Mouse (Mus musculus): ENCODE data around the gene Ndufa4. TPM values are rescaled to one million over a fixed set of nuclear protein-coding genes. Genes with fewer than 3 reads are reported as not detected.

Ndufa4 gene
- total RNA-seq (2014; rRNA removed) = 864 and 882 TPM in 2 replicates
- 823 and 907 TPM in 2 replicates for polyA plus RNA-seq (2012; rRNA removed)

DNA sequence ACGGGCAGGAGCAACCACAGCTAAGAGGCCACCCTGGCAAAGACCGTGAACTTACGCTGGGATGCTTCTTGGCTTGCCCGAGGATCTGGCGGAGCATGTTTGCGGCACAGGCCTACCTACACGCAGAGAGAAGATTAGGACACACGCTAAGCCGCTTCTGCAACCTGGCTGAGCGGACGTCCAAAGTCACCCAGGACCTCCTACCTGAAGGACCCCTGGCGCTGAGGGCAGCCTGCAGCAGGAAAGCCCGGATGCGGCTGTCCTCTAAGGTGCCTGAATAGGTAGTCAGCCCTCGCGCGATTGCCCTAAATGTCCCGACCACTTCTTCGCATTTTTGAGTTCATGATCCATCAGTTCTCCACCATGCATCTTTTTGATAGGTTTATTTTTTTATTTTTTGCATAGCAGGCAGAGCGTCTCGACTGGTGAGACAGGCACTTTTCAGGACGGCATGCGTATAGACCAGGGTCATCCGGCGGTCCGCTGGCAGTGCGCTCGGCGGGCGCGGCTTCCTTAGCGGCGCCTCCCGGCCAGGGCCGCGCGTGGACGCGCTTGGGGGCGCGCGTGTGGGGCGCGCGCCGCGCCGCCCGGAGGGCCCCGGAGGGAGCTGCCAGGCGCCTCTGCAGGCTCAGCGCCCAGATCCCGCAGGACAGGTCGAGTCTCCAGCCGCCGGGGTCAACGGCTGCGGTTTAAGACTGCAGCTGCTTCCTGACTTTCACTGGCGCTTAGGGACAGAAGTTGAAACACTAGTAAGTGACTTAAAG, at the start of gene Ndufa4, which contains the start of gene Phf14:
Gene Ndufa4, minus strand, starts transcription at position 229 of the 764 bp plus-strand sequence.
Gene Phf14, plus strand, starts transcription at position 541 of the 764 bp plus-strand sequence.
- peak; percentile 97 for TF ChIP-seq POLR2A (IDR thresholded peaks at IDR 0.05; ENCODE audit: extremely low read depth, insufficient read depth, low read length)
- TF ChIP-seq CTCF (IDR thresholded peaks at IDR 0.05; ENCODE audit: low read depth, low read length) = no peak
- 1% methylated on average over 59 of the region's 59 CpGs for WGBS
- Histone ChIP-seq H3K9ac (ENCODE audit: low read depth, low read length) (peak within 1 kb of the TSS; percentile 95), H3K79me2 (ENCODE audit: control insufficient read depth, insufficient read depth, low read length) (peaks cover 14% of the 10 kb centered on the region; the same call in 1 of the 2 replicates), H3K4me3 (ENCODE audit: insufficient read depth, low read depth, low read length) (peak within 1 kb of the TSS; percentile 94), H3K27ac (replicated peaks; ENCODE audit: insufficient read depth, low read depth, low read length) (peak within 1 kb of the TSS; percentile 87), H3K36me3 (ENCODE audit: control insufficient read depth, insufficient read depth, low read length) (peaks cover 18% of the 10 kb centered on the region), H3K4me1 (ENCODE audit: control insufficient read depth, insufficient read depth, low read length) (peaks cover 23% of the 10 kb centered on the region; the same call in 1 of the 2 replicates), H3K27me3 (ENCODE audit: control insufficient read depth, insufficient read depth, low read length) (no peaks in the 10 kb centered on the region)
- DNase-seq (ENCODE audit: extremely low read depth, low read depth, low spot score) = peak; percentile 90

DNA sequence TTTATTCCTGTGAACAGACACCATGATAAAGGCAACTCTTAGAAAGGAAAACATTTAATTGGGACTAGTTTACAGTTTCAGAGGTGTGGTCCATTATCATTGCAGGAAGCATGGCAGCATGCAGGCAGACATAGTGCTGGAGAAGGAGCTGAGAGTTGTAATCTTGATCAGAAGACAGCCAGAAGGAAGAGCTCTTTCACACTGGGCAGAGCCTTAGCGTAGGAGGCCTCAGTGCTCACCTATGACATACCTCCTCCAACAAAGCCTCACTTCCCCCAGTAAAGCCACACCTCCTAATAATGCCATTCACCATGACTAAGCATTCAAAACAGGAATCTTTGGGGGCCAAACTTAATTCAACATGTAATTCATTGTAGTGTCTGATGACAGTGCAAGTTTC, 40.8 kb upstream of the Ndufa4 start:
- no peak for DNase-seq (ENCODE audit: extremely low read depth, low read depth, low spot score)
- H3K9ac ChIP-seq (ENCODE audit: low read depth, low read length) = no peak overlapping the region
- 94% methylated on average over 1 of the region's 1 CpGs for WGBS
- TF ChIP-seq POLR2A (IDR thresholded peaks at IDR 0.05; ENCODE audit: extremely low read depth, insufficient read depth, low read length) (no peak), CTCF (IDR thresholded peaks at IDR 0.05; ENCODE audit: low read depth, low read length) (no peak)
- no peaks in the 10 kb centered on the region; the same call in 1 of the 2 replicates for H3K4me1 ChIP-seq (ENCODE audit: control insufficient read depth, insufficient read depth, low read length)
- peaks cover 13% of the 10 kb centered on the region for H3K36me3 ChIP-seq (ENCODE audit: control insufficient read depth, insufficient read depth, low read length)
- H3K79me2 ChIP-seq (ENCODE audit: control insufficient read depth, insufficient read depth, low read length) = peaks cover 10% of the 10 kb centered on the region; the same call in 1 of the 2 replicates
- H3K27ac ChIP-seq (replicated peaks; ENCODE audit: insufficient read depth, low read depth, low read length) = no peak overlapping the region
- H3K4me3 ChIP-seq (ENCODE audit: insufficient read depth, low read depth, low read length) = no peak overlapping the region
- no peaks in the 10 kb centered on the region for H3K27me3 ChIP-seq (ENCODE audit: control insufficient read depth, insufficient read depth, low read length)

DNA sequence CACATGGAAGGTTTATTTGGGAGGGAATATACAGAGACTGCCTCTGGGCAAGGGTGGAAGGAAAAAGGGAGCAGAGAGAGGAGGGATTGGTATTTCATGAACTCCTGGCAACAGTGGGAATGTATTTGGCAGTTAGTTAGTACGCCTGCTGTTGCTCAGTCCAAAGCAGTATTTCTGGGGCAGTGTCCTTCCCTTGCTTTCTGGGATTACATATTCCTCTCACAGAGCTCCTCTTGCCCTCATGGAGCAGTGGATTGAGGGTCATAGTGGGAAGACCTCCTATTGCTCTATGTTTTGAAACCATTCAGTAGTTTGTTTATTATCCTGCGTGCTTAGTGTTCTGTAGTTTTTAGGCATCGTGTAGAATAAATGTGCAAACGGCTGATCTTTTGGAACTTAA, 34.8 kb upstream of the Ndufa4 start:
- Histone ChIP-seq H3K36me3 (ENCODE audit: control insufficient read depth, insufficient read depth, low read length) (peaks cover 14% of the 10 kb centered on the region), H3K9ac (ENCODE audit: low read depth, low read length) (no peak overlapping the region), H3K4me1 (ENCODE audit: control insufficient read depth, insufficient read depth, low read length) (no peaks in the 10 kb centered on the region), H3K27ac (replicated peaks; ENCODE audit: insufficient read depth, low read depth, low read length) (no peak overlapping the region), H3K27me3 (ENCODE audit: control insufficient read depth, insufficient read depth, low read length) (no peaks in the 10 kb centered on the region), H3K4me3 (ENCODE audit: insufficient read depth, low read depth, low read length) (no peak overlapping the region), H3K79me2 (ENCODE audit: control insufficient read depth, insufficient read depth, low read length) (peaks cover 7% of the 10 kb centered on the region)
- 94% methylated on average over 4 of the region's 4 CpGs for WGBS
- no peak for DNase-seq (ENCODE audit: extremely low read depth, low read depth, low spot score)
- TF ChIP-seq CTCF (IDR thresholded peaks at IDR 0.05; ENCODE audit: low read depth, low read length) (no peak), POLR2A (IDR thresholded peaks at IDR 0.05; ENCODE audit: extremely low read depth, insufficient read depth, low read length) (no peak)

DNA sequence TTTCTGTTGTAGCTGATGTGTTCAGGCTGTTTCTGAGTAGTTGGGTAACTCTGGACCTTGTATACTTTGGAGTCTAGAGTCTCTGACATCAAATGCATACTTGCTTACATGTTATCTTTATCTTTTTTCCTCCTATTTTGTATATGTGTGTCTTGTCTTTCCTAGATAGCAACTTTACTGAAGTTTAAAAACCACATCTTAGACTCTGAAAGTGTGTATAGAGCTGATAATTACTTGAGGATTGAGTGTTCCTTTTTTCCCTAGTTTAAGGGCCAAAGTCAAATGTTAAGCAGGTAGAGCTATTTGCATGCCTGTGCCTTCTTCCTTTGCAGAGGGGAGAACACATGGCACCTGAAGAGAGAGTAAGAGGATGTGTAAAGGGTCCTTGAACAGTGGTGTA, 33.6 kb upstream of the Ndufa4 start:
- TF ChIP-seq CTCF (IDR thresholded peaks at IDR 0.05; ENCODE audit: low read depth, low read length) (no peak), POLR2A (IDR thresholded peaks at IDR 0.05; ENCODE audit: extremely low read depth, insufficient read depth, low read length) (no peak)
- Histone ChIP-seq H3K36me3 (ENCODE audit: control insufficient read depth, insufficient read depth, low read length) (peaks cover 14% of the 10 kb centered on the region), H3K9ac (ENCODE audit: low read depth, low read length) (no peak overlapping the region), H3K4me1 (ENCODE audit: control insufficient read depth, insufficient read depth, low read length) (no peaks in the 10 kb centered on the region), H3K27me3 (ENCODE audit: control insufficient read depth, insufficient read depth, low read length) (no peaks in the 10 kb centered on the region), H3K27ac (replicated peaks; ENCODE audit: insufficient read depth, low read depth, low read length) (no peak overlapping the region), H3K4me3 (ENCODE audit: insufficient read depth, low read depth, low read length) (no peak overlapping the region), H3K79me2 (ENCODE audit: control insufficient read depth, insufficient read depth, low read length) (peaks cover 7% of the 10 kb centered on the region)
- DNase-seq (ENCODE audit: extremely low read depth, low read depth, low spot score) = no peak

DNA sequence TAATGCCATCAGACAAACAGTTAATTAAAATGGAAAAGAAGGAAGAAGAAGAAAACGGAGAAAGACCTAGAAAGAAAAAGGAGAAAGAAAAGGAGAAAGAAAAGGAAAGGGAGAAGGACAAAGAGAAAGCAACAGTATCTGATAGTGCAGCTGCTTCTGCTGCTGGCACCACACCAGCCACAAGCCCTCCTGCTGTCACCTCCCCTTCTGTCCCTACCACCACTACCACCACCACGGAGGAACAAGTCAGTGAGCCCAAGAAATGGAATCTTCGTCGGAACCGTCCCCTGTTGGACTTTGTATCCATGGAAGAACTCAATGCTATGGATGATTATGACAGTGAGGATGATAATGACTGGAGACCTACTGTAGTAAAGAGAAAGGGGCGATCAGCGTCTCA, 26.1 kb upstream of the Ndufa4 start:
- Histone ChIP-seq H3K4me1 (ENCODE audit: control insufficient read depth, insufficient read depth, low read length) (no peaks in the 10 kb centered on the region), H3K4me3 (ENCODE audit: insufficient read depth, low read depth, low read length) (no peak overlapping the region), H3K27ac (replicated peaks; ENCODE audit: insufficient read depth, low read depth, low read length) (no peak overlapping the region), H3K79me2 (ENCODE audit: control insufficient read depth, insufficient read depth, low read length) (peaks cover 2% of the 10 kb centered on the region; the same call in 1 of the 2 replicates), H3K36me3 (ENCODE audit: control insufficient read depth, insufficient read depth, low read length) (peaks cover 6% of the 10 kb centered on the region; the same call in 1 of the 2 replicates), H3K9ac (ENCODE audit: low read depth, low read length) (no peak overlapping the region), H3K27me3 (ENCODE audit: control insufficient read depth, insufficient read depth, low read length) (no peaks in the 10 kb centered on the region)
- no peak for DNase-seq (ENCODE audit: extremely low read depth, low read depth, low spot score)
- 95% methylated on average over 7 of the region's 7 CpGs for WGBS
- TF ChIP-seq CTCF (IDR thresholded peaks at IDR 0.05; ENCODE audit: low read depth, low read length) = no peak
- no peak for TF ChIP-seq POLR2A (IDR thresholded peaks at IDR 0.05; ENCODE audit: extremely low read depth, insufficient read depth, low read length)

DNA sequence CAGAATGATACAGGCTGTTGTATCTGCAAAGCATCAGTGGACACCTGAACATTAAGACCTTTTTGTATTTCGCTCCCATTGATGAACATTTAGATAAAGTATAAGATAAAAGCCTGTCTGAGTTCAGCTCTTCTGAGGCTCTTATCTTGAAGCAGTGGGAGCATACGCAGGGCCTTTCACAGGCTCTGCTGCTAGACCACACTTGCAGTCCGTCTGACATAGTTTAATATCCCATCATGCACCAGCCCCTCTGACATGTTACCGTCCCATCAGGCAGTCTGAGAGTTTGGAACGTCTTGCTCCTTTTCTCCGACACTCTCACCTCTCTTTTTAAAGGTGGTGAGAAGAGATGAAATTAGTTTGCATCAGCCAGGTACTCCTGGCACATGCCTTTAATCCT, 20.2 kb upstream of the Ndufa4 start:
- H3K4me1 ChIP-seq (ENCODE audit: control insufficient read depth, insufficient read depth, low read length) = peaks cover 3% of the 10 kb centered on the region
- 89% methylated on average over 6 of the region's 6 CpGs for WGBS
- H3K79me2 ChIP-seq (ENCODE audit: control insufficient read depth, insufficient read depth, low read length) = peaks cover 2% of the 10 kb centered on the region; the same call in 1 of the 2 replicates
- H3K4me3 ChIP-seq (ENCODE audit: insufficient read depth, low read depth, low read length) = no peak overlapping the region
- peaks cover 4% of the 10 kb centered on the region for H3K36me3 ChIP-seq (ENCODE audit: control insufficient read depth, insufficient read depth, low read length)
- no peaks in the 10 kb centered on the region for H3K27me3 ChIP-seq (ENCODE audit: control insufficient read depth, insufficient read depth, low read length)
- H3K9ac ChIP-seq (ENCODE audit: low read depth, low read length) = no peak overlapping the region
- TF ChIP-seq CTCF (IDR thresholded peaks at IDR 0.05; ENCODE audit: low read depth, low read length) (no peak), POLR2A (IDR thresholded peaks at IDR 0.05; ENCODE audit: extremely low read depth, insufficient read depth, low read length) (no peak)
- H3K27ac ChIP-seq (replicated peaks; ENCODE audit: insufficient read depth, low read depth, low read length) = no peak overlapping the region
- no peak for DNase-seq (ENCODE audit: extremely low read depth, low read depth, low spot score)
